Mouse (Mus musculus) lung, adult 2 months (tissue): ENCODE measurements at regions not wholly inside any gene's neighbourhood (a gene's known extent, or its start where the extent isn't known, plus 50 kb on each side); places are given as distances from the start of the nearest gene placed in this dataset.

ENCODE experiments used
- DNase-seq: peaks from one replicate; pipeline ENCODE4 v3.0.0; 2022
- H3K4me1 ChIP-seq: fragments of 200-500 bp; 2 replicates; pipeline ENCODE4 v1.6.1; 2011; ENCODE audit warnings: low read length; ENCODE audit not compliant: control insufficient read depth, insufficient read depth
- H3K4me3 ChIP-seq: fragments of 200-500 bp; replicated peaks from 2 replicates; pipeline ENCODE3; 2011; ENCODE audit warnings: low read depth, mild to moderate bottlenecking, control low read depth, low read length; ENCODE audit errors: extremely low read depth
- CTCF ChIP-seq: fragments of 200-500 bp; IDR thresholded peaks from 2 replicates; pipeline ENCODE4 v1.5.1; 2011; ENCODE audit warnings: mild to moderate bottlenecking, low read length, control low read depth; ENCODE audit not compliant: insufficient read depth
- POLR2A ChIP-seq: fragments of 200-500 bp; IDR thresholded peaks from 2 replicates; pipeline ENCODE4 v1.6.1; 2011; ENCODE audit warnings: low read depth, mild to moderate bottlenecking, control low read depth, low read length, borderline replicate concordance; ENCODE audit errors: extremely low read depth
- WGBS: fragments of 180-500 bp; shearing (Covaris S2); methylation state at CpG from one replicate; pipeline ENCODE4 v1.1.7; 2018; 5-methylcytosine and 5-hydroxymethylcytosine counted together

DNA sequence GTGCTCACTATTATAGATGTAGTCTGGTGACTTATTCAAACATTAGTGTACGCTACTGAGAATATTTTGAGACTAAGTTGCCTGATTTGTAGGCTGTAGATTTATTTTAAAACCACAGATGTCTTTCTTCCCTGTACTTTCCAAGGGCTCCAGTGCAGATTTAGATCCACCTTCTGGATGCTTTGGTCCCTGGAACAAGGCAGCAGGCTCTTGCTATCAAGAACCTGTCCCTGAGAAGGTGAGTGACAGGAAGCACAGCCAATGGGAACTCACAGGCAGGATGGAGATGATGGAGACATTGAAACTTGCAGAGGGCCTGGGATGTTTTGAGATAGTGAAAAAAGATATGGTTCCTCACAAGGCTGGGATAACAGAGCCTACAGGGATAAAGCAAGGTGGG, 70.0 kb upstream of the Sox4 start:
- H3K4me3 ChIP-seq: no peak overlapping the region
- DNase-seq: no peak
- H3K4me1 ChIP-seq: no peaks in the 10 kb centered on the region
- 82% methylated on average over 1 of the region's 1 CpGs for WGBS
- no peak for TF ChIP-seq POLR2A
- no peak for TF ChIP-seq CTCF

- no peak overlapping the region for H3K4me3 ChIP-seq
- WGBS: 91% methylated on average over 3 of the region's 3 CpGs
- H3K4me1 ChIP-seq: no peaks in the 10 kb centered on the region
- no peak for DNase-seq
- TF ChIP-seq POLR2A: no peak
Observed at GRCm38 (mm10) chr13:29019839-29020238, 66.3 kb upstream of the Sox4 start.

- Histone ChIP-seq H3K4me3 (no peak overlapping the region), H3K4me1 (no peaks in the 10 kb centered on the region)
- WGBS: 81% methylated on average over 25 of the region's 25 CpGs
- DNase-seq: no peak
- TF ChIP-seq POLR2A: no peak
- TF ChIP-seq CTCF: no peak
Observed at GRCm38 (mm10) chr13:29016145-29016651, 62.7 kb upstream of the Sox4 start.

DNA sequence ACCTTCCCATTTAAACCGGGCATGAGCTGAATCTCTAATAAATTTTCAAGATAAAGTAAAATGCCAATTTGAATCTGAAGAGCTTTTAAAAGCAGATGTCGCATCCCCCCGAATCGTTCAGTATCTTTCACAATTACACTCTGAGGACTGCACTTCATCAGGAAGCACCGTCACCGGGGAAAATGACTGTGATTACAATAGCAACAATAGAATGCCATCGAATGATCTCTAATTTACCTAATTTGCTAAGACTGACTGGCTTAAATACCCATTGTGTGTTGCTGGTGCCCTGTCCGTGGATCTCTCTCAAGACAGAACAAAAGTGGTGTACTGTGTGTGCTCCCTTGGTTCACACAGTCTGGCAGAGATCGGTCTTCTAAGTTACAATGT, 62.1 kb upstream of the Sox4 start:
- Histone ChIP-seq H3K4me1 (no peaks in the 10 kb centered on the region), H3K4me3 (no peak overlapping the region)
- TF ChIP-seq CTCF (no peak), POLR2A (no peak)
- no peak for DNase-seq
- WGBS: 75% methylated on average over 9 of the region's 9 CpGs

- DNase-seq: no peak
- TF ChIP-seq POLR2A: no peak
- no peak for TF ChIP-seq CTCF
- WGBS: 73% methylated on average over 13 of the region's 13 CpGs
Observed at GRCm38 (mm10) chr13:29014827-29015604, 61.5 kb upstream of the Sox4 start.

DNA sequence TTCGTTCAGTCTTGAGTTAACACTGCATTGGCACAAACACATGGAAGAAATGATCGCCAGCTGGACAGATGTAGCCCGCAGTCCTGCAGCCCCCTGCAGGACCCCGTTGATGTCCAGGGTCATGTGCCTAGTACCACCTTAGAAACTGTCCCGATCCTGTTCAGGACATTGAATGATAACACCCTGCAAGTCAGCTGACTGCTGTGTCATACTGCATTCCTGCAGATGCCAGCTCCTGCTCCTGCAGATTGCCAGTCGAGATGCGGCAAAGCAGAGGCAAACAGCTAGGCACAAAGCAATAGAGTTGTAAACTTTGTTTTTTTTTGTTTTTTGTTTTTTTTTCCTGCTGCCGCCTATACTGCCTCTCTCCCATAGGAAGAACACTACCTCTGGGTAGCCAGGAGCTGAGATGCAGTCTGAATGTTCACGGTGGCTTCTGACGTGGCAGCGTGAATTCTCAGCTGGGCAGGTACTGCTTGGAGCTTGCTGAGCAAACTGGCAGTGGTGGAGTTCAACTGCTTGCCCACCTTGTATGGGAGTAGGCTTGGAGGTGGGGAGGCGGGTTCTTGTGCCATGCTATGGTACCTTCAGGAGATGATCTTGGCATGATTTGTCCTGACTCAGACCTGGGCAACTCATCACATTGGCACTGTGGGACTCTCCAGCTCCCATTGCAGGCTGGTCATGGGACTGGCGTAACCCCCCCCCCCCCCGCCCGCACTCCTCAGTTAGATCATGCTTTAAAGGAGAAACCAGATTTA, 60.7 kb upstream of the Sox4 start:
- 81% methylated on average over 15 of the region's 15 CpGs for WGBS
- TF ChIP-seq CTCF (no peak), POLR2A (no peak)
- Histone ChIP-seq H3K4me3 (no peak overlapping the region), H3K4me1 (no peaks in the 10 kb centered on the region)
- DNase-seq: no peak

More at GRCm38 (mm10) chr13:29014827-29015604, 61.5 kb upstream of the Sox4 start:
- Histone ChIP-seq H3K4me3 (no peak overlapping the region), H3K4me1 (no peaks in the 10 kb centered on the region)

GRCm38 (mm10) chr13:29006467-29006866, 53.0 kb upstream of the Sox4 start:
- DNase-seq: no peak
- Histone ChIP-seq H3K4me3 (no peak overlapping the region), H3K4me1 (no peaks in the 10 kb centered on the region)
- TF ChIP-seq CTCF: no peak
